Mouse (Mus musculus): ENCODE measurements around the gene Gm16503. TPM values are rescaled to one million over a fixed set of nuclear protein-coding genes. Genes with fewer than 3 reads are reported as not detected.
"Not testable (repeated sequence)": the region's sequence is repeated elsewhere in the genome, so short reads cannot be mapped to it uniquely, and the experiment has no call there.

Gene Gm16503
- polyA plus RNA-seq, 1 experiment from 2014 or later: 0.06 TPM

- Histone ChIP-seq H3K9ac (replicated peaks; ENCODE audit: low read length) (no peak overlapping the region), H3K9me3 (replicated peaks; ENCODE audit: control insufficient read depth, low read length) (no peaks in the 10 kb centered on the region; the same call in 1 of the 2 replicates), H3K27ac (replicated peaks; ENCODE audit: low read depth, low read length) (no peak overlapping the region), H3K36me3 (replicated peaks; ENCODE audit: control insufficient read depth, insufficient read depth, low read depth, low read length) (no peaks in the 10 kb centered on the region), H3K4me1 (ENCODE audit: control insufficient read depth, insufficient read depth, low read length) (no peaks in the 10 kb centered on the region), H3K27me3 (ENCODE audit: control insufficient read depth, insufficient read depth, low read length) (no peaks in the 10 kb centered on the region), H3K4me3 (ENCODE audit: low read depth, low read length) (no peak overlapping the region), H3K4me2 (ENCODE audit: low read depth, low read length) (no peak overlapping the region)
- 71% methylated on average over 6 of the region's 6 CpGs for WGBS
- DNase-seq (ENCODE audit: low spot score) (no peak), ATAC-seq (replicated peaks; ENCODE audit: insufficient number of reproducible peaks, low FRiP score, low TSS enrichment, low read depth) (no peak)
Observed at GRCm38 (mm10) chr4:147565426-147566220, 25.6 kb downstream of the Gm16503 start.

- 84% methylated on average over 8 of the region's 8 CpGs for WGBS
- ATAC-seq (replicated peaks; ENCODE audit: insufficient number of reproducible peaks, low FRiP score, low TSS enrichment, low read depth): not testable (repeated sequence)
Observed at GRCm38 (mm10) chr4:147571156-147571555, 31.1 kb downstream of the Gm16503 start.

GRCm38 (mm10) chr4:147579371-147579770, 39.4 kb downstream of the Gm16503 start:
- H3K4me1 ChIP-seq (ENCODE audit: control insufficient read depth, insufficient read depth, low read length); H3K27me3 ChIP-seq (ENCODE audit: control insufficient read depth, insufficient read depth, low read length); DNase-seq (ENCODE audit: low spot score); H3K9ac ChIP-seq (replicated peaks; ENCODE audit: low read length); ATAC-seq (replicated peaks; ENCODE audit: insufficient number of reproducible peaks, low FRiP score, low TSS enrichment, low read depth); H3K36me3 ChIP-seq (replicated peaks; ENCODE audit: control insufficient read depth, insufficient read depth, low read depth, low read length); H3K4me3 ChIP-seq (ENCODE audit: low read depth, low read length); H3K4me2 ChIP-seq (ENCODE audit: low read depth, low read length); H3K27ac ChIP-seq (replicated peaks; ENCODE audit: low read depth, low read length); H3K9me3 ChIP-seq (replicated peaks; ENCODE audit: control insufficient read depth, low read length): not testable (repeated sequence)
- WGBS: 87% methylated on average over 4 of the region's 4 CpGs

More at GRCm38 (mm10) chr4:147571156-147571555, 31.1 kb downstream of the Gm16503 start:
- not testable (repeated sequence) for DNase-seq (ENCODE audit: low spot score); H3K36me3 ChIP-seq (replicated peaks; ENCODE audit: control insufficient read depth, insufficient read depth, low read depth, low read length); H3K4me1 ChIP-seq (ENCODE audit: control insufficient read depth, insufficient read depth, low read length); H3K4me2 ChIP-seq (ENCODE audit: low read depth, low read length); H3K27me3 ChIP-seq (ENCODE audit: control insufficient read depth, insufficient read depth, low read length); H3K9ac ChIP-seq (replicated peaks; ENCODE audit: low read length); H3K9me3 ChIP-seq (replicated peaks; ENCODE audit: control insufficient read depth, low read length); H3K27ac ChIP-seq (replicated peaks; ENCODE audit: low read depth, low read length); H3K4me3 ChIP-seq (ENCODE audit: low read depth, low read length)

GRCm38 (mm10) chr4:147586511-147587473, 46.8 kb downstream of the Gm16503 start:
- DNase-seq (ENCODE audit: low spot score) (no peak), ATAC-seq (replicated peaks; ENCODE audit: insufficient number of reproducible peaks, low FRiP score, low TSS enrichment, low read depth) (0 out of 2 replicates have a peak, but pooled peaks have one; percentile 44)
- H3K27ac ChIP-seq (replicated peaks; ENCODE audit: low read depth, low read length): no peak overlapping the region
- no peak overlapping the region for H3K4me2 ChIP-seq (ENCODE audit: low read depth, low read length)
- H3K4me3 ChIP-seq (ENCODE audit: low read depth, low read length): no peak overlapping the region
- H3K4me1 ChIP-seq (ENCODE audit: control insufficient read depth, insufficient read depth, low read length): no peaks in the 10 kb centered on the region
- H3K27me3 ChIP-seq (ENCODE audit: control insufficient read depth, insufficient read depth, low read length): no peaks in the 10 kb centered on the region
- H3K9me3 ChIP-seq (replicated peaks; ENCODE audit: control insufficient read depth, low read length): peaks cover 4% of the 10 kb centered on the region; the same call in 1 of the 2 replicates
- no peak overlapping the region for H3K9ac ChIP-seq (replicated peaks; ENCODE audit: low read length)
- H3K36me3 ChIP-seq (replicated peaks; ENCODE audit: control insufficient read depth, insufficient read depth, low read depth, low read length): no peaks in the 10 kb centered on the region
- 62% methylated on average over 1 of the region's 1 CpGs for WGBS

Other genes with a start within 250 kb of the Gm16503 start
- not detected in 2 replicates for gene Zfp988, start 234.5 kb upstream of the Gm16503 start, polyA plus RNA-seq (2014; fragmentation: Nextera tagmentation; extraction: Ambion mirVana)
- gene Zfp978, start 178.9 kb upstream of the Gm16503 start, polyA plus RNA-seq (2014; fragmentation: Nextera tagmentation; extraction: Ambion mirVana): 0.31 TPM in 1 of 2 replicates, not detected in the other
- gene Zfp982, start 47.8 kb upstream of the Gm16503 start, polyA plus RNA-seq (2014; fragmentation: Nextera tagmentation; extraction: Ambion mirVana): 8.2 and 10.8 TPM in 2 replicates
- gene Zfp985, start 13.1 kb downstream of the Gm16503 start, polyA plus RNA-seq (2014; fragmentation: Nextera tagmentation; extraction: Ambion mirVana): 0.15 TPM in 1 of 2 replicates, not detected in the other
- gene Zfp979, start 102.3 kb downstream of the Gm16503 start, polyA plus RNA-seq (2014; fragmentation: Nextera tagmentation; extraction: Ambion mirVana): 2.3 and 3.2 TPM in 2 replicates
- not detected in 2 replicates for gene Zfp534, start 162.3 kb downstream of the Gm16503 start, polyA plus RNA-seq (2014; fragmentation: Nextera tagmentation; extraction: Ambion mirVana)